Mouse (Mus musculus): ENCODE measurements around the gene Rhbdf2.

DNA sequence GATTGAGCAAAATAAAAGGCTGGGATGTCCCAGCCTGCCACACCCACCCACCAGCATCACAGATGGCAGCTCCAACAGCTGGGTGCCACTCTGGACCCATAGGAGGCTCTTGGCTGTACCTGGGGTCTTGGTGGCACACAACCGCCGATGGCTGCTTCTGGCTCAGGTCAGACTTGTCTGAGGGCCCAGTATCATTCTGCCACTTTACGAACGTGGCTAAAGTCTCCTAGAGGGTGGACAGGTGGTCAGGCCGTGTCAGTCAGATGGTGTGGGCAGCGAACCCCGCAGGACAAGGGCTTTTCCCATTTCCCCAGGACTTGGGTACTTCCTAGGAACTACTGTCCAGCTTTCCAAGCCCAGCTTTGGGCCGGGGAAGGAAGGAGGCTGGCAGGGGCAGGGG lies 25.7 kb downstream of the Rhbdf2 start:
- TF ChIP-seq GATA1 (IDR thresholded peaks at IDR 0.05; ENCODE audit: borderline replicate concordance, low read length) (no peak), FLI1 (IDR thresholded peaks at IDR 0.05; ENCODE audit: low read length) (no peak)

Data from megakaryocyte, embryonic 14.5 days (primary cell).